Mouse (Mus musculus) ovary, postnatal 10 days (tissue): ENCODE measurements around the gene Ccdc9b.

ENCODE experiments used
- DNase-seq: peaks from one replicate; pipeline ENCODE4 v3.0.0; 2022; ENCODE audit warnings: low spot score

The Ccdc9b gene

GRCm38 (mm10) chr2:118747301-118747960, 15.0 kb downstream of the Ccdc9b start:
- no peak for DNase-seq

- DNase-seq: no peak
Measured at GRCm38 (mm10) chr2:118745915-118746901, 16.3 kb downstream of the Ccdc9b start.

DNA sequence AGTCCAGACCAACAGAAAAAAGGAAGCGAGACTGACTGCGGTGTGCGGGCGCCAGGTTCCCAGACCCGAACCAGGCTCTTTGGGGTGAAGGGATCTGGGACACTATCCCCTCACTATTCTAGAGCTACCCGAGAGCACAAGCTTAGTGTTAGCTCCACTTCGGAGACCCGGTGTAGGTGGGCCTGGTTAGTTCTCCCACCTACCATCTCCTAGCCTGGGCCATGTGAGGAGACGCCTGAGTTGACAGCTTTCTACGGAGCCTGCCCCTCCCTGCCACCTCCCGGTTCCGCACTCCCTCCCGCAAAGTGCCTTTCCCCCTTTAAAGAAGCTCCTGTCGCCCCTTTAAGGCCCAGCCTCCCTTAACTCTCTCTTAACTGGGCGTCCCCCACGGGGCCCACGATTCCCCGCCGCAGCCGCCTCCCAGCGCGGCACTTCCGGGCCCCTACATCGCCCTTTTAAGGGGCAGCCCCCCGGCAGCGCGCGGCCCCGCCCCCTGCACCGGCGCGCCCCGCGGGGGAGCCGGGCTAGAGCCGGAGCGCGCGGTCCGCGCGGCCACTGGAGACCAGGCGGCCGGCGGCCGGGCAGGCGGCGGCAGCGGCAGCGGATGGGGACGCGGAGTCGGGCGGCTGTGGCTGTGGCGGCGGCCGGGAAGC, 17.1 kb downstream of the Ccdc9b start, which contains the start of gene Inafm2:
TSS of gene Inafm2 (plus strand) at position 527 of the 653 bp plus-strand sequence.
- DNase-seq: peak; percentile 66

GRCm38 (mm10) chr2:118744621-118745020, 17.8 kb downstream of the Ccdc9b start:
- no peak for DNase-seq

DNA sequence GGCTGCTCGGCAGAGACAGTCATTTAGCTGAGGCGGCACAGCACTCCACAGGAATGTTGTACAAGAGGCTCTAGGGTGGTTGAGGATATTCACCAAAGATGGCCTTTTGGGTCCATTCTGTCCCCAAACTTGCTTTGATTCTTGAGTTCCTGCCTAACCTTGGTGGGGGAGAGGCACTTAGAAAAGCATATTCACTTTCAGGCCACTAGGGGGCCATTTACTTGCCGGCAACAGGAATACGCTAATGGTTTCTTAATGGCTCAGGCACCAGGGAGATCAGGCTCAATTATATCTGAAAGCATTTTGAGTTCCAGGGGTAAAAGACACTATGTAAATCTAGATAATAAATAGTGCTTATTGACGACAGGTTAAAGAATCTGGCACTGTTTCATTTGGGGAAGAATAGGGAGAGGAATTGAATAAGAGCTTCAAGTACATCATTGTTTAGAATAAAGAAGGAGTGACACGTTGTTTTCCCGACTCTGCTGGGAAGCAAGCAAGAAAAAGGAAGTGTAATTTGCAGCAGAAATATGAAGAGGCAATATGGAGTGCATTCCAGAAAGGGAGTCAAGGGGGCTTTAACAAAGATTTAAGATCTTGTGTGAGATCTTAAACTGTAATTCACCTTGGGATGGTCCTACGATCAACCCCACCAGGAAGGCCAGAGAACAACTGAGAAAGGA, 19.1 kb downstream of the Ccdc9b start:
- DNase-seq: no peak

DNA sequence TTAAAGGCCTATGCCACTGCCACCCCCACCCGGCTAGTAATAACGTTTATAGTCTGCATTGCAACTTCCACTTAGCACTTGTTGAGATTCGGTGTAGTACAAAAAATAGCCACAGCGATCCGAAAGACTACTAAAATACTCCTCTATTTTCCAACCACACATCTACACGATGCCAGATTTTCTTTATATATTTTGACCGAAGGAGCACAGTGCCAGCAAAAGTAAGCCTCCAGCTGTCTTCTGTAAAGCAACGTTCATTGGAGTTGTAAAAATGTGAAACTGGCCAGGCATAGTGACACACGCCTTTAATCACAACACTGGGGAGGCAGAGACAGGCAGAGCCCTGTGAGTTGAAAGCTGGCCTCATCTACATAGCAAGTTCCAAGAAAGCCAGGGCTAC, 21.3 kb downstream of the Ccdc9b start:
- DNase-seq: no peak

DNA sequence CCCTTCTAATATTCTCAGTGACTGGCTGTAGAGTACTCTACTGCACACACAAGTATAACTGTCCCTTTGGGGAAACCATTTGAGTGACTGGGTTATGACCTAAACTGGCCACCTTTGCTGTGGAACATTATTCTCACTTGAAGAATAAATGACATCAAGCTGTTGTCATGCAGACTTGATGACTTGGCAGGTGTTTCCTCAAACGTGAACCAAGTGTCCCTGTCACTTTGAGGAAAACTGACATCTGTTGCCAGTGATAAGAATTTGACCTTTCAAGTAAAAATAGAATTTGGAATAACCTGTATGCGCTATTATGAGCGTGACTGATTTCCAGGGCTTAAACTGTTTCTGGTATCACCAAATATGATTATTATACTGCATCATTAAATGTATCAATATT, 22.1 kb downstream of the Ccdc9b start:
- no peak for DNase-seq

- no peak for DNase-seq
Measured at GRCm38 (mm10) chr2:118733341-118733740, 29.1 kb downstream of the Ccdc9b start.

DNA sequence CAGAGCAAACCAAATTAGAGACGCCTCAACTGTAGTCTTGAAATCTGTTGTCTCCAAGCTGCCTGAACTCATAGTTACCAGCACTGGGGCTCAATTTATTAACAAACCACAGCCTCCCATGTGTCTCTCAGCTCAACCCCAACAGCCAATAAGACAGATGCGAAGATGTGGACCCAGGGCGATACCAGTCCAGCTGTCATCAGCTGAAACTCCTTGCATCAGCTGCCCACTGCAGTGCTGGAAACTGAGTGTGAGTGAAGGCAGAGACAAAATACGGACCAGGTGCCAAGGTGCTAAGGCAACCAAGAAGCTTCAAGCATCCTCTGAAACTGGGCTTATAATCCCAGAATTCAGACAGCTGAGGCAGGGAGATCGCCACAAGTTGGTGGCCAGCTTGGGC, 30.5 kb downstream of the Ccdc9b start:
- DNase-seq: no peak

DNA sequence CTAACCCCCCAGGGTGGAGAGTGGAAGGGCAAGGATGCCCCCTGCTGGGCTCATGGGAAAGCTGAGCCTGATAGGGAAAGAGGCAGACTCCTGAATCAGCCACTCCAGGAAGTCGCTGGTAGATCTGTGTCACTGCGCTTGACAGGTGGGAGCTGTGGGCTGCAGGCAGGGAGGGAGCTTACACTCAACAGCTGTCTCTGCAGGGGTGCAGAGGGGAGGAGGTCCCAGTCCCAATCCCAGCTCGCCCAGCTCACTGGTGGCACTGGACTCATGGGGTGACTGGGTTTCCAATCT, 31.9 kb downstream of the Ccdc9b start:
- DNase-seq: peak; percentile 40

- DNase-seq: no peak
Measured at GRCm38 (mm10) chr2:118729816-118730621, 32.4 kb downstream of the Ccdc9b start.

- DNase-seq: no peak
Measured at GRCm38 (mm10) chr2:118729194-118729593, 33.3 kb downstream of the Ccdc9b start.

- no peak for DNase-seq
Measured at GRCm38 (mm10) chr2:118728337-118728736, 34.1 kb downstream of the Ccdc9b start, which contains the start of gene Plcb2. Gene Plcb2, minus strand, starts transcription at chr2:118728438.

DNA sequence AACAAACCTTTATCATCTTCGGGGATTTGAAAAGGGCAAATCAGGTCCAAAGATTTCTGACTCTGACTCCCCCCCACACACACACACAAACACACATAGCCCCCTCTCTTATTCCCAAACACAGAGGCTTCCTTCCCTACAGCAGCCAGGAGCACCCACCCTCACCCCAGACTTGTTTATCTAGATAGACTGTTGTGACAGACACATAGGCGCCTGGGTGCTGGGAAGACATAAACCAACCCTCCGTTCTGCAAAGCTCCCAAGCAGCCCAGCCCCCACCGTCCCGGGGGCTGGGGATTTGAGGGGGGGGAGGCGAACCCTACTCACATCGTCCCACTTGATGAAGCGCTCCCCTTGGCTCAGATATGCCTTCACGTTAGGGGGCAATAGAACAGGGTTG, 34.5 kb downstream of the Ccdc9b start:
- no peak for DNase-seq

DNA sequence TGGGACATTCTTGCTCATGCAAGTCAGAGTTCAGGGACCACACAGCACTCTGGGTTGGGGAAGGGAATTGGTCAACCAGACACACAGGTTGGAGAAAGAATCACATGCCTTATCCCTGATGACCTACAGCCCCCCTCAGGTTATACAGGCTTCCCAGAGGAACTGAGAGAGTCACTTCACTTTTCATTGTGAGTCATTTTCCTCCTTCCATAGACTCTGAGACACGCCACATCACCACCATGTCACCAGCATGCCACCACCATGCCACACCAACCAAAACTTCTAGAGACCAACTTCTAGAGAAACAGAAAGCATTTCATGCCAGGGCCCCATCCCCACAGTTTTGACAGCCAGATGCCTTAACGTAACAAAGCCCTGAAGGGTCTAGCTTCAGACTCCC, 35.6 kb downstream of the Ccdc9b start:
- no peak for DNase-seq

DNA sequence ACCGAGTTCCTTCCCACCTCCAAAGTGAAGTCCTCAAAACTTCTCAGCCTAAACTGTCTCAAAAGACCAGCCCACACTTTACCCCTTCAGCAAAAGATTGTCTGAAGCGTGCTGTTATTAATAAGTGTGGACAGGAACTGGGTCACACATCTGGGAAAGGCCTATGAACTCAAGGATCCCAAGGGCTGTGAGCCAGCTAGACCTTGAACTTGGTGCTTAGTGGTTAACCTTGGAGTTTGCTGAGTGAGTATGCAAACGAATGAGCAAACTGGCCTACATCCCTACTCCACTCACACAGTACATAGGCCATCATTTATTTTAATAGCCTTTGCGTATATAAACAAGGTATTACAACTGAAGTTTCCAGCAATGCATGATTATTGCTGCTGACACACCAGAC, 37.0 kb downstream of the Ccdc9b start:
- DNase-seq: no peak

DNA sequence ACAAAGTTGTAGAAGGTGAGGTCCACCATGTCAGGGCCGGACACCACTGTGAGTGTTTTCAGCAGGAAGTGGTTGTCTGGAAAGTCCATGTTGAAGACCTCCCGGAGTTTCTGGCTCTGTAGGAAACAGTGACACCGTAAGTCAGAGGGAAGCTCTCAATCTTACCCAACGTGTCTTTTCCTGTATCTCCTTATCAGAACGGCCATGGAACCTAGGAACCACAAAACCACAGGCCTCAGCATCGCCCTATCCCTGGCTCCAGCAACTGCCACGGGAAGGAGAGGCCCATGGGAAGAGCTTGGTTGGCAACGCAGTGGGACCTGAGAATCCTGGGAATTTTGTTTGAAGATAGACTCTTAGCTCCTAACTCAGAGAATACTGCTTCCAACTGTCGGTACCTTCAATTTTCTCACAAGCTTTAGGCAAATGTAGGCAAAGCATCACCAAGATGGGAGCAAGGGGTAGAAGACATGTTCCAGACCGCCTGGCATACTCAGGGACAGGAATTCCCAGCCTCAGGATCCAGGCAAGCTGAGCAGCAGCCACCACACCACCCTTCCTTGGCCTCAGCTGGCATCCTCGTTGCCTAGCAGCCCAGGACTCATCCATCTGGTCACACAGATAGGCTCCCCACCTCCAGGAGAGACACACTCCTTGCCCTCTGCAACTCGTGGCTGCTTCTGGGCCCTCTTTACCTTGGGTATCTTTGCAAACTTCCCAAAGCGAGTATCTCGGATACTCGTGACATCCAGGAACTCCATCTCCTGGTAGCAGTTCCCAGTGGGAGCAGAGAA, 38.6 kb downstream of the Ccdc9b start:
- DNase-seq: no peak

- no peak for DNase-seq
Measured at GRCm38 (mm10) chr2:118716677-118717076, 45.8 kb downstream of the Ccdc9b start.

- DNase-seq: no peak
Measured at GRCm38 (mm10) chr2:118714230-118714629, 48.2 kb downstream of the Ccdc9b start.

- DNase-seq: no peak
Measured at GRCm38 (mm10) chr2:118713631-118714030, 48.8 kb downstream of the Ccdc9b start.
